Mouse (Mus musculus) layer of hippocampus, postnatal 25 days (tissue): ENCODE results near the gene Ubr4. TPM values are rescaled to one million over a fixed set of nuclear protein-coding genes. Genes with fewer than 3 reads are reported as not detected.
"Not testable (repeated sequence)": the region's sequence is repeated elsewhere in the genome, so short reads cannot be mapped to it uniquely, and the experiment has no call there.

Experiments used
- DNase-seq, 2 experiments: peaks; one replicate each; pipeline ENCODE4 v3.0.0; 2022; ENCODE audit warnings: mixed read lengths in 2 of 2, low spot score in 1 of 2; ENCODE audit errors: extremely low spot score in 1 of 2
- total RNA-seq, 2 experiments: library from RNA; stranded (reverse); gene quantifications; 2 replicates each; pipeline ENCODE4 v1.2.3; 2021

Ubr4 gene
- total RNA-seq, 2 experiments from 2014 or later, result 132 to 174 TPM

- no peak for DNase-seq
These were observed 423 bp downstream of the Ubr4 start for GRCm38 (mm10) chr4:139352832-139353231.

DNA sequence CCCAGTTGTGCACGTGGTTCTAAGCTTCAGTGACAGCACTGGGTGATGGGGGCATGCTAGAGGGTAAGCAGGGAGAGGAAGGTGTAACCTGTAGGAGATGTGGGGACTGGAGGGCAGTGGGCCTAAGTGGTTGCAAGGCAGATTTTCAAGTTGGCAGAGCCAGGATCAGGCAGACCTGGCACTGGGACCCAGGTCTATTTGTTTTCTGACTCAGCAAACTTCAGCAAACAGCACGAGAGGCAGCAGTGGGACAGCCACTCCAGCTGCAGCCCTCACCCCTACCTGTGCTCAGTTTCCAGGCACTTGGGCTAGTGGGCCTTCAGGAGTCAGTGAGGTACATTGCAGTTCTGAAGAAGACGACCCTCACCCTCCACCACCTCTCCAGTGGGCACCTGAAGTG lies 4.8 kb downstream of the Ubr4 start:
- no peak for DNase-seq

DNA sequence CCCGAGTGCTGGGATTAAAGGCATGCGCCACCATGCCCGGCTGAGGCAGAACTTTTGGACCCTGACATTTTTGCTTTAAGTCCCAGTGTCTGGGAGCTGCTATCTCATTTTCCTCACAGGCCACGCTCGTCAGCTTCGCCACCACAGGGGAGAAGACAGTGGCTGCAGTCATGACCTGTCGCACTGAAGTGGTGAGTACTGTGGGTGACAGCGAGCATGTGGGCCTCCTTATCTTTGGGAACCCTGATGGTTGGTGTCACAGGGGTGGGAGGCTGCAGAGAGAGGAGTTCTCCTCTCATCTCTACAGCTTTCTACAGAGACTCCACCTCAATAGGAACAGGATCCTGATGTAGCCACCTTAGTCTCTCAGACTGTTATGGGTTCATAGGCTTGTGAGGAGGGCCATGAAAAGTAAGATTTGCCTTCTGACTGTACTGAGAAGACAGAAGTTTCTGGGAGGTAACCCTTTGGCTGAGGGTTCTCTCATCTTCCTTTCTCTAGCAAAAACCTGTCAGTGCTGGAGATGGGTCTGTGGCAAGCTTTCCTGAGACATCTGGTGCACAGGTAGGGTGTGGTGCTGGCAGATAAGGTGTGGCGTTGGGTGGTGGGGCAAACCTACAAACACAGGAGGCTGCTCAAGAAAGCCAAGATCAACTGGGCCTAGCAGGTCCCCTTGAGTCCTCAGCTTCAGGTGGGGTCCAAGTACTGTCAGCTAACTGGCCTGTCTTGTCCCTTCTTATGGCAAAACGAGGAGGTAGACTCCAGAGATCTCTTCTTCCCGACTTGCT lies 8.5 kb downstream of the Ubr4 start:
- no peak for DNase-seq

DNA sequence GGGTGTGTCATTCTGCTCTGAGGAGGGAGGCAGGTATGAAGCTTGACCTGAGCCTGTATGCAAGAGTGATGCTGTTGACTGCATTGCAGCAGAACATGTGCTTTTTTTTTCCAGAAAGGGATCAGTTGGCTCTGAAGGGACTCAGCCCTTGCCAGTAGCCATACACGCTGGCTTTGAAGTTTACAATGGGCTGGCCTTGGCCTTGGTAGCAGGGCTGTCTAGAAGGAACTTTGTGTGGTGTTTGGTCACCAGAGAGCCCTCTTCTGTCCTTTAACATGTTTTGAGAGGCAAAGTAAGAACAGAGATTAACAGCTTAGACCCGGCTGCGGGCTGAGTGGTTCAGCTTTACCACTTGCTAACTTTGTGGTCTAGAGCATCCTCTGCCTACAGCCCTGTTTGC lies 14.9 kb downstream of the Ubr4 start:
- no peak for DNase-seq

GRCm38 (mm10) chr4:139368038-139368437 lies 15.6 kb downstream of the Ubr4 start:
- no peak for DNase-seq

GRCm38 (mm10) chr4:139373130-139373529 lies 20.7 kb downstream of the Ubr4 start:
- no peak for DNase-seq

DNA sequence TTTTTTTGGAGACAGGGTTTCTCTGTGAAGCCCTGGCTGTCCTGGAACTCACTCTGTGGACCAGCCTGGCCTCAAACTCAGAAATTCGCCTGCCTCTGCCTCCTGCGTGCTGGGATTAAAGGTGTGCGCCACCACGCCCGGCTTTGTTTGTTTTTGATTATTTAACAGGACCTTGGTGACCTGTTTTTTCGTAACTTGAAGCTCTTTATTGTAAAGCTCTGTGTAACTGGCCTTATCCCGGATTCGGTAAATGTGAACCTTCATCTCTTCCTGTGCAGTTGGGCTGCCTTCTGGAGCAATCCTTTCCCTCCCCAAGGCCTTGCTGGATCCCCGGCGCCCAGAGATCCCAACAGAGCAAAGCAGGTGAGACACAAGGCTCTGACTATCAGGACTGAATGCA lies 21.1 kb downstream of the Ubr4 start:
- no peak for DNase-seq

DNA sequence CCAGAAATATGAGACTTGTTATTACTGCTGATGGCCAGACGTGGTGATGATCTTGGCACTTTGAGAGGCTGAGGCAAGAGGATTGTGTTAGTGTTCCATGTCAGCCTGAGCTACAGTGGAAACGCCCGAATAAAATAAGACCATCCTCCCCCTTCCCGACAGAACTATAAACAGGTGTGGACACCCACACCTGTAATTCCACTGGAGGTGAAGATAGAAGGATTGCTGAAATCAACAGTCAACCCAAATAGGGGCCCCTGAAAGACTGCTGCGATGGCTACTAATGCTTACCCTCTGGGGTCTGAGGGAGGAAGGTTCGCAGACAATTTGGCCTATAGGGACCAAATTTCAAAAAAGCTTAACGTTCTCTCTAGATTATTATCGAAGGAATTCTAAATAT lies 27.3 kb downstream of the Ubr4 start:
- no peak for DNase-seq

DNA sequence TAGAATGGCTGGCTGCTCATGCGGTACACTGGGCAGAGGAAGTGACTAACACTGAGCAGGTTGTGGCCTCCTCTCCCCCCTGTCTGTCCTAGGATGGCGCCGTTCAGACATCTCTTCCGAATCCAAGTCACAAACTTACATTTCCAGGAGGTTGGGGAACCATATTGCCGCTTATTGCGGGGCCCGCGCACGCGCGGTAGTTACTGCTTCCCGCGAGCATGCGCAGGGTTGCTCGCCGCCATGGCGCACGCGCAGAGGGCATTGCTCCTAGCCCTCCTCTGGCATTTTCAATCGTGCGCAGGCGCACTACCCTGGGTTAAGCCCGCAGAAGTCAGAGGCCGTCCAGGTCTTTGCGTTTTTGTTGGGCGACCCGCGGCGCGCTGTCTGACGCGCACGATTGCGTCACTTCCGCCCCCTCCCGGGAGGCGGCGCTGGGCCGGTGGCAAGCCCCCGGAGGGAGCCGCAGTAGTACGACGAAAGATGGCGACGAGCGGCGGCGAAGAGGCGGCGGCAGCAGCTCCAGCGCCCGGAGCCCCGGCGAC lies 27.9 kb downstream of the Ubr4 start:
- DNase-seq, result peak; percentile 99 to 100

GRCm38 (mm10) chr4:139380775-139381451 lies 28.5 kb downstream of the Ubr4 start:
- DNase-seq, result peak in 1 of 2 experiments; percentile 9

DNA sequence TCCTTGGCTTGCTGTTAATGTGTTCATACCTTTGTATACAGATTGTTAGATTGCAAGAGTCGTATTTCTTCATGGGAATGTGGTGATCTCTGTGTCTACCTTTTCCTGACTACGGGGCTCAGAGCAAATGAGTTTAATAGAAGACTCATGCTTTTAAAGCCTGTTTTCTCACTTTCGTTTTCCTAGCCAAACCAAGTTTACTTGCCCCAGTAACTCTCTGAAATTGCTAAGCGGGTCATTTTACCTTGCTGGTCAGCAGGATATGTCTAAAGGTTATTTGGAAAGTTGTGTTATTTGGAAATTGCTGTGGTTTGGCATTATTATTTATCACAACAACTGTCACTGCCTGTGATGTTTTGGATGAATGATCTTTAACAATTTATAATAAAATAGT lies 29.0 kb downstream of the Ubr4 start:
- DNase-seq, result no peak

GRCm38 (mm10) chr4:139382231-139382630 lies 29.8 kb downstream of the Ubr4 start:
- DNase-seq, result no peak

GRCm38 (mm10) chr4:139385841-139386240 lies 33.4 kb downstream of the Ubr4 start:
- DNase-seq, result not testable (repeated sequence)

DNA sequence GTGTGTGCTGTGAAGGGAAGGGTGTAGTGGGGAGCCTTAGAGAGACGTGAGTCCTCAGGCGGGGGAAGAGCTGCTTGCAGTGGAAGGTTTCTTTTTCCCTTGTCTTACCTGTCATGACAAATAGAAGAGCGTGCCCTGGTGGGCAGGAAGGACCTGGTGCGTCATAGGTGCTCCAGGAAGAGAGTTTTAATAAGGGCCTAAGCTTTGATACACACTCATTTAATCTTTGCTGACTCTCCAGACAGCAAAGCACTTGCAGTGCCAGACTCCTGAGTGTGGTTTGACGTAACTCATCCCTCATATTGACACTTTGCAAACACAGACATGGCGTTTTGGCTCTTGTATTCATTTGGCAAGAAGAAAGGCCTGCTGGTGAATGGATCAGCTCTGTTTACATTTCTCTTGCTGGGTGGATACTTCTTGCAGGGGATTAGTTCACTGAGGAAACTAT lies 34.5 kb downstream of the Ubr4 start:
- no peak for DNase-seq

DNA sequence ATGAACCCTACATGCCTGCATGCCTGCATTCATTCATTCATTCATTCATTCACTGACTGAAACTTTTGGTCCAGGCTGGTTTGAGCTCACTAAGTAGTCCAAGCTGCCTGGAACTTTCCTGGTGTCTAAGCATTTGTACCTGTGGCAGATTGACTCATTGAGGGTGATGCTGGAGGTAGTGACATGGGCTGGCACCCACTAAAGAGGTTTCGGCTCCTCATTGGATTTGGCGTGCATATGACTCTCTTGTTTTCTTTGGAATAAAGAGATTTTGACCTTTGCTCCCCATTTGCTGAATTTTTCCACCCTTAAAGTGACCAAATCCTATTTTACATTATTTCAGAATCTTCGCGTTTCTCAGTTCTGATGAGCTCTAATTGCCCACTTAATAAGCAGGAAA lies 37.1 kb downstream of the Ubr4 start:
- no peak for DNase-seq

DNA sequence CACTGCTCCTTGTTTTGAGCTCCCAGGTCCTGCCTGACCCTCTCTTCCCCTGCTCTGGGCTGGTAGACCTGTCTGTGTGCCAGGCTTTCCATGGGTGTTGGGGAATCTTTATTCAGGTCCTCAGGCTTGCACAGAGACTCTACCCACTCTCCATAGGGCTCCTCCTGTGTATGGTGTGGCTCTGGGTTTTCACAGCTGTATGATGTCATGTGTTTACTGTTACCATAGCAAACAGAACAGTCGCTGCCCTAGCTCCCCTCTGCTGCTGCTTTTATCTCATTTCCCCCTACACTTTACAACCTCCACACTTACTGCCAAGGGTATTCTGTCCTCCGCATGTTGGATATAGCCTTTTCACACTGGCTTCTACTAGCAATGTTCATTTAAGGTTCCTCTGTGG lies 43.0 kb downstream of the Ubr4 start:
- no peak for DNase-seq

GRCm38 (mm10) chr4:139400487-139400886 lies 48.1 kb downstream of the Ubr4 start:
- no peak for DNase-seq

DNA sequence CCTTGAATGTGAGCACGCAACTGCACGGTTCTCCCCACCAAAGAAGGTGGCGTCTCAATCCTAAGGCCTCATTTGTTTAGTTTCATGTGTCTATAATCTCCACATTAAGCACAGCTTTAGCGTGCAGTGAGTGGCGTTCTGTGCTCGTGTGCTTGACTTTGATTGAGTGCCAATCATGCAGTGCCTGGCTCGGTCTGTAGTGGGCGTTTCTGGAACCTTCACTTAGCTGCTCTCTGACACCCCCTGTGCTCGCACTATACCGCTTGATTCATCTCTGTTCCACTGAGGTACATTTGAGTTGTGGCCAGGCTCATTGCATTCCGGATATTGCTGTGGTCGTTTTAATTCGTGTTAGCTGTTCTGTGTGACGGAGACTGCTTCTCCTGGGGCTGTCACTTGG lies 50.8 kb downstream of the Ubr4 start:
- no peak for DNase-seq

- DNase-seq, result no peak
These were observed 58.9 kb downstream of the Ubr4 start for GRCm38 (mm10) chr4:139411351-139411750.

GRCm38 (mm10) chr4:139417868-139418267 lies 65.5 kb downstream of the Ubr4 start:
- no peak for DNase-seq

DNA sequence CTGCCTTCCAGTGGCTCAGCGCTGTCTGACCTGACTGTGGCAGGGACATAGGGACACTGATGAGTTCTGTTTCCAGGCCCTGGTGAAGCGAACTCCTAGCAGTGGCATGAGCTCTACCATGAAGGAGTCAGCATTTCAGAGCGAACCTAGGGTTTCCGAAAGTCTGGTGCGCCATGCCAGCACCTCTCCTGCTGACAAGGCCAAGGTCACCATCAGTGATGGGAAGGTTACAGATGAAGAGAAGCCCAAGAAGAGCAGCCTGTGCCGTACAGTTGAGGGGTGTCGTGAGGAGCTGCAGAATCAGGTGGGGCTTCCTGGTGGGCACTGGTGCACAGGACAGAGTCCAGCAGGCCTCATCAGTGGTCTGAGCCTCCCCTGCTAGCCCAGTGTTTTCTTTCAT lies 69.2 kb downstream of the Ubr4 start:
- no peak for DNase-seq

DNA sequence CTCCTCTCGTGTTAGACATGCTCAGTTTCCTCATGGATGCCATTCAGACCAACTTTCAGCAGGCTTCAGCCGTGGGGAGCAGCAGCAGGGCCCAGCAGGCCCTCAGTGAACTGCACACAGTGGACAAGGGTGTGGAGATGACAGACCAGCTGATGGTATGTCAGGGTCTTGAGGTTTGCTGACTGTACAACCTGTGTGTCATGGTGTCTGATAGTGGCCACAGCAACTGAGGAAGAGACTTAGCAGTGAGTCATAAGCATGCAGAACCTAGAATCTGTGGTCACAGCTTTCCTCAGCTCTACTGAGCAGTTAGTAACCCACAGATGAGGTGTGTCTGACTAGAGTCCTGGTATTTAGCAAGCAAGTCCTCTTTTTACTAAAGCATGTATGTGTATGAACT lies 70.0 kb downstream of the Ubr4 start:
- no peak for DNase-seq
